Mouse (Mus musculus): ENCODE results near the gene Lrrc45.

Lrrc45 gene

DNA sequence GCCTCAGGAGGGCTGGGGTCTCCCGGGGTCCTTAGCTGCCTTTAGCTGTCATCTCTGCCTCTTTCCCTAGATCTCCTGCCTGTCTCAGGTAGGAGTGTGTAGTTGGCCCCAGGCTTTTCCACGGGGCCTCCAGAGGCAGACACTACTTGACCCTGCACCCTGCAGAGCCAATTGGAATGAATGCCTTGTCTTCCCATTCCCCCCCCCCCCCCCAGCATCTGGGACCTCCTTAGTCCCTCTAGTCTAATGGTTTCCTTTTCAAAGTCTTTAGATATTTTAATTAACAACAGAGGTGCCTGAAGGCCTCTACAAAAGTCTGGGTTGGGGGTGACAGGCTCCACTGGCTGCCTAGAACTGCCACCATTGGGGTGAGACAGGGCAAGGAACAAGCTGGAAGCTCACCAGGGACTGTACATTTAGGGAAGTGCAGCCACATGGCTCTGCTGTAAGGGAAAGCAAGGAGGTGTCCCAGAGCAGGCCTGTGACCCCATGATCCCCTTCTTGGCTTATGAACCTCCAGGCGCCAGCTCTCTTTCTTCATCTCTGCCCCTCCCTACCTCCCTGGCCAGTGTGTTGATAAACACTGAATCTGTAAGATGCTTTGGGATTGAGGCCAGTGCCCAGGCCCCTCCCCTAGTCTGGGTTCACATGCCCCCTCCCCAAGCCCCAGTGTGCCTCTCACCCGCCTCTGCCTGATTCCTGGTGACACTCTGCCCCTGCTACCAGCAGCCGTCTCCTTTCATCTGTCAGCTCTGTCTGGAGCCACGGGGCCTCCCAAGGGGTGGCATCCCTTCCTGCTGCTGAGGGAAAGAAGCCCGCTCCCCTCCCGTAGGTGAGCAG, 9.0 kb upstream of the Lrrc45 start:
- DNase-seq = no peak

DNA sequence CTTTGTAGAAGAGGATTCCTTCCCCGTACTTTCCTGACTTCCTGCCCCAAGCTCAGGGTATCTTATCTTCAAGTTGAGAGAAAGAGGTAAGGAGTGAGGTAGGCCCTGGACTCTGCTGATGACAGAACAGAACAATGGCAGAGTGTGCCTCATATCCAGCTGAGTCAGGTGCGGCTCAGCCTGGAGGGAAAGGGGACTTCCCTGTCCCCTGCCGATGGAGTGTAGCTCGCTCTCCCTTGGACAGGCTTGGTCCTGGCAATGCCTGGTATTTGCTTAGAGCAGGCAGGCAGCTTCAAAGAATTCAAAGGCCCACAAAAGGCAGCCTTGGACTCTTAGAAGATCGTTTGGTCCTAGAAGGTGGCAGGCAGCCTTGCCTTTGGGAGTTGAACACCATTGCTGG, 7.6 kb upstream of the Lrrc45 start:
- DNase-seq = no peak

DNA sequence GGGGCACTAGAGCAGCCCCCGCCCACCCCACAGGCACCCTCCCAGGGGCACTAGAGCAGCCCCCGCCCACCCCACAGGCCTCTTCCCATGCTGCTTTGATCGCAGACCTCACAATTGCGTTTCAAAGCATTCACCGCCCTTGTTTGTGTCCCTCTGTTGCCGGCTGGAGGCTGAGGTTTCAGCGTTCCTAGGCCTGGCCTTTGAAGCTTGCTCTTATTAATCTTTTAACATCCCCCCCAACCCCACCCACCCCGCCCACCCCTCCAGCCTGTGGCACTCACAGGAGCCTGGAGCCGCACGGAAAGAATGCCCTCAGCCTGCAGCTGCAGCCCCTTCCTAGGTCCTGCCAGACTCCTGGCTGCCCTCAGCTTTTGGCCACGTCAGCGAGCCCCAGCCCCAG, 6.5 kb upstream of the Lrrc45 start:
- DNase-seq = no peak

- DNase-seq = no peak
Measured at GRCm38 (mm10) chr11:120707969-120708368, 5.8 kb upstream of the Lrrc45 start.

DNA sequence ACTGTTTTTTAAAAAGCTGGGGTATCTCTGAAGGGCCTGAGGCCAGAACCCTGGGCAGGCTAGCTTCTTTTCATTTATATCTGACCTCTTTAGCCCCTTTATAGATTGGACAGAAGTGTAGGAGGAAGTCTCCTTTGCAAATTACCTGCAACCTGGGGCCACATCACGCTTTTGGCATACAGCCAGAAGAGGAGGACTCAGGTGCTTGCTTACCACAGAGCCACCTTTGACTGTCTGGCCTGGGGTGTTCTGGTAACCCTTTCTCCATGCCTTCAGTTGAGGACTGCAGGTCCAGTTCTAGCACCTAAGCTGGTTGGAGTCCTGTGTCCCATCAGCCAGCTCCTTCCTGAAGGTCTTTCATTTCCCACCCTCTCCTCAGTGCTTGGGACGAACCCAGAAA, 4.2 kb upstream of the Lrrc45 start:
- DNase-seq = no peak

DNA sequence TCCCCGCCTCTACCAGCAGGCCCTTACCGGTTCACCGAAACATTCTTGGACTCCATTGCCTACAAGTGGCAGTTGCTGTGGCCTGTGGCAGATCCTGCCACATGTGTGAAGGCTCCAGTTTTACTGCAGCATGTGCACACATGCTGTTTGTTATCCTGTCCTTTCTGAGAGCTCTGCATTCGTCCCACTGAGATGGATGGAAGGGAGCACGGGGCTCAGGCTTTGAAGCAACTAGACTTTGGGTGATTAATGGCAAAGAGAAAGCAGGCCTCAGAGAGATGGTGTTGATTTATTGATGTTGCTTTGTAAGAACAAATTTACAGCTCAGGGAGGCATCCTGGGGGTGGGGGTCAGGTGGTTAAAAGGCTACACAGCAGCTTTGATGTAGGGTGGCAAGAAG, 3.1 kb upstream of the Lrrc45 start:
- no peak for DNase-seq

GRCm38 (mm10) chr11:120711980-120712604, 1.6 kb upstream of the Lrrc45 start:
- no peak for DNase-seq

- peak; percentile 60 for DNase-seq
Measured at GRCm38 (mm10) chr11:120712771-120713568, 755 bp upstream of the Lrrc45 start.

GRCm38 (mm10) chr11:120714546-120714945, 821 bp downstream of the Lrrc45 start:
- DNase-seq = no peak

- DNase-seq = no peak
Measured at GRCm38 (mm10) chr11:120715131-120715530, 1.4 kb downstream of the Lrrc45 start.

GRCm38 (mm10) chr11:120719242-120719641, 5.5 kb downstream of the Lrrc45 start:
- DNase-seq = no peak

- no peak for DNase-seq
Measured at GRCm38 (mm10) chr11:120719841-120720376, 6.2 kb downstream of the Lrrc45 start.

DNA sequence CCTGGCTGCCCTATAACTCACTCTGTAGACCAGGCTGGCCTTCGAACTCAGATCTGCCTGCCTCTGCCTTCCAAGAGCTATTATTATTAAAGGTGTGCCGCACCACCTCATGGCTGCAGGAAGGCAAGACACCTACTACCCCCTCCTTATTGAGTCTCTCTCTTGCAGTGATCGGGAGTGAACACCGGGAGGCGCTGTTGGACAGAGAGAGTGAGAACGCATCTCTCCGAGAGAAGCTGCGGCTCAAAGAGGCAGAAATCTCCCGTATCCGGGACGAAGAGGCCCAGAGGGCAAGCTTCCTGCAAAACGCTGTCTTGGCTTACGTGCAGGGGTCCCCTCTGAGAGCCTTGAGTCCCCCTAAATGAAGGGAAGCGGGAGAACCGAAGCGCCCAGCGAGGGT, 6.7 kb downstream of the Lrrc45 start:
- DNase-seq = peak; percentile 90

- DNase-seq = peak; percentile 69
Measured at GRCm38 (mm10) chr11:120721124-120722066, 7.7 kb downstream of the Lrrc45 start, which contains the start of gene Rac3. TSS of gene Rac3 (plus strand) at chr11:120721470.

GRCm38 (mm10) chr11:120722067-120722630, 8.4 kb downstream of the Lrrc45 start:
- DNase-seq = no peak

GRCm38 (mm10) chr11:120722761-120723382, 9.1 kb downstream of the Lrrc45 start:
- no peak for DNase-seq

- DNase-seq = no peak
Measured at GRCm38 (mm10) chr11:120723509-120723908, 9.8 kb downstream of the Lrrc45 start.

GRCm38 (mm10) chr11:120726243-120727168, 12.8 kb downstream of the Lrrc45 start:
- DNase-seq = no peak

GRCm38 (mm10) chr11:120727169-120727527, 13.4 kb downstream of the Lrrc45 start, which contains the start of gene Dcxr:
TSS of gene Dcxr (minus strand) at chr11:120727281.
- DNase-seq = peak; percentile 73

- DNase-seq = no peak
Measured at GRCm38 (mm10) chr11:120727564-120727963, 13.8 kb downstream of the Lrrc45 start.
